Mouse (Mus musculus): ENCODE results near the gene Ptcd3. TPM values are rescaled to one million over a fixed set of nuclear protein-coding genes. Genes with fewer than 3 reads are reported as not detected.
A peak's percentile ranks its signal among the peaks of the same experiment; 100 is the strongest.
"Not testable (repeated sequence)": the region's sequence is repeated elsewhere in the genome, so short reads cannot be mapped to it uniquely, and the experiment has no call there.

Ptcd3 gene
- total RNA-seq, 2 experiments from 2014 or later = 118 to 133 TPM

GRCm38 (mm10) chr6:71877965-71878760 lies 30.4 kb downstream of the Ptcd3 start:
- no peak for DNase-seq
- intact Hi-C loops (cut with DNase I) = no loop called here

GRCm38 (mm10) chr6:71871396-71871795 lies 37.2 kb downstream of the Ptcd3 start:
- no peak for DNase-seq
- intact Hi-C loops (cut with DNase I) = no loop called here

- no peak for DNase-seq
- intact Hi-C loops (cut with DNase I) = no loop called here
Measured at GRCm38 (mm10) chr6:71868809-71869208, 39.7 kb downstream of the Ptcd3 start.

- intact Hi-C loops (cut with DNase I) = loop anchor here (2.0 kb wide), 1 partner anchor 297 kb away; no protein-coding TSS in a partner anchor
- no peak for DNase-seq
Measured at GRCm38 (mm10) chr6:71867751-71868150, 40.8 kb downstream of the Ptcd3 start.

GRCm38 (mm10) chr6:71846906-71847305 lies 61.6 kb downstream of the Ptcd3 start:
- DNase-seq; intact Hi-C loops (cut with DNase I): not testable (repeated sequence)

- no peak for DNase-seq
- intact Hi-C loops (cut with DNase I) = no loop called here
Measured at GRCm38 (mm10) chr6:71840597-71841290, 67.8 kb downstream of the Ptcd3 start.

GRCm38 (mm10) chr6:71839815-71840214 lies 68.7 kb downstream of the Ptcd3 start:
- intact Hi-C loops (cut with DNase I) = no loop called here
- no peak for DNase-seq

- intact Hi-C loops (cut with DNase I) = no loop called here
- no peak for DNase-seq
Measured at GRCm38 (mm10) chr6:71836811-71837210, 71.7 kb downstream of the Ptcd3 start.

GRCm38 (mm10) chr6:71831581-71831960 lies 77.0 kb downstream of the Ptcd3 start:
- intact Hi-C loops (cut with DNase I) = no loop called here
- DNase-seq = peak; percentile 89 to 91

- peak; percentile 95 to 96 for DNase-seq
- intact Hi-C loops (cut with DNase I) = no loop called here
Measured at GRCm38 (mm10) chr6:71830690-71831580, 77.6 kb downstream of the Ptcd3 start, which contains the start of gene Immt. Gene Immt (plus strand): TSS chr6:71831331.

Other genes with a start within 250 kb of the Ptcd3 start
- gene Reep1, start 201.2 kb downstream of the Ptcd3 start, total RNA-seq (2021) = 10 to 100 TPM; 14.7 to 17.4 TPM
- gene Mrpl35, start 81.8 kb downstream of the Ptcd3 start, total RNA-seq (2021) = 10 to 100 TPM; 48.1 to 48.7 TPM
- gene Immt, start 77.4 kb downstream of the Ptcd3 start, total RNA-seq (2021) = 100 to 1,000 TPM; 614 to 663 TPM
- 10 to 100 TPM; 44.5 to 51.4 TPM for gene Polr1a, start 303 bp upstream of the Ptcd3 start, total RNA-seq (2021)
- gene St3gal5, start 188.8 kb upstream of the Ptcd3 start, total RNA-seq (2021) = 10 to 100 TPM; 58.4 to 66.9 TPM